Mouse (Mus musculus) C2C12 (cell line): ENCODE measurements around the gene A730009L09Rik.

Source experiments
- CEBPB ChIP-seq: IDR thresholded peaks from one replicate; pipeline ENCODE4 v1.6.1; 2011; ENCODE audit warnings: low read depth, mild to moderate bottlenecking, control low read depth, moderate library complexity
- CTCF ChIP-seq: IDR thresholded peaks from one replicate; pipeline ENCODE4 v1.5.1; 2011; ENCODE audit not compliant: control insufficient read depth, insufficient read depth, insufficient read length
- FOSL1 ChIP-seq: IDR thresholded peaks from one replicate; pipeline ENCODE4 v1.8.0; 2011; ENCODE audit warnings: mild to moderate bottlenecking, low read length; ENCODE audit not compliant: poor library complexity, insufficient read depth, severe bottlenecking
- MAX ChIP-seq: IDR thresholded peaks from one replicate; pipeline ENCODE4 v1.6.1; 2011; ENCODE audit warnings: mild to moderate bottlenecking, control low read depth
- MYOD1 ChIP-seq: IDR thresholded peaks from one replicate; pipeline ENCODE4 v1.6.1; 2011; ENCODE audit warnings: low read depth; ENCODE audit not compliant: control insufficient read depth, insufficient read length
- MYOG ChIP-seq: IDR thresholded peaks from one replicate; pipeline ENCODE4 v1.6.1; 2011; ENCODE audit not compliant: control insufficient read depth, insufficient read length; ENCODE audit errors: extremely low read depth
- USF1 ChIP-seq: IDR thresholded peaks from one replicate; pipeline ENCODE4 v1.6.1; 2011; ENCODE audit warnings: low read depth, mild to moderate bottlenecking, control low read depth, moderate library complexity

DNA sequence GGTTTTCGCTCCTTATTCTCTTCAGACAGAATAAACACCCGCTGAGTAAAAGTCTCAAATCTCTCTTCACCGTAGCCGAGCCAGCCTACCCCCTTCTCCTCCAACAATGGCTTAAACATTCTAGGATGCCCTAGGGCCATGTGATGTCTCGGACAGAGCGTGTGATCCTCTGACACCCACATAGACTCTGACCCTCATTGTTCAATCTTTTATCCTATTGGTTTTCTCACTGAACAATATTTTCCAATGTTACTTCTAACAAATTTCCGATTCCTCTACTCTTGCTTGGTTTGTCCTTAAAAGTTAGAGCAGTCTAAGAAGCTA lies 45.3 kb downstream of the A730009L09Rik start:
- TF ChIP-seq CTCF (no peak), MAX (no peak), USF1 (no peak), MYOG (no peak), FOSL1 (no peak), CEBPB (no peak), MYOD1 (no peak)
